Mouse (Mus musculus): Measurements from ENCODE around the gene Relch.

DNA sequence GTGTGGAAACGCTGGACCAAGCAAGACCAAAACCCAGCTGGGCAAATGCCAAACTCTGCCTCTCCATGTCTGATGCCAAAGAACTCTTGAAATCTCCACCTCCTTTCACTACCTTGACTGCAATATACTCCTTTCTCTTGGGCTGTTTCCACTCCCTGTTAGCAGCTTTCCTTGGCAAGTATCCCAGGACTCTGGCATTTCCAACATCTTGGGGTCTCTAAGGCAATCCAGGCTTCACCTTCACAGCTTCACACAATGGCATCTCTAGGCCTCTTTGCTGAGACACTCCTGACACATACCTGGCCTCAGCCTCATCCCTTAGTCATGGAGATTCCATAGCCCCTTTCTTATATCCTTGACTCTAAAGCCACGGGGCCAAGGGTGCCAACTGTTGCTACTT lies 107.0 kb downstream of the Relch start:
- TF ChIP-seq POLR2A (IDR thresholded peaks at IDR 0.05; ENCODE audit: insufficient read length, low read depth) (no peak), MYOD1 (IDR thresholded peaks at IDR 0.05; ENCODE audit: control insufficient read depth in 1 of 3, insufficient read length in 2 of 3, low read depth in 2 of 3) (no peak), POLR2AphosphoS2 (IDR thresholded peaks at IDR 0.05; ENCODE audit: insufficient read length, low read depth) (no peak)

All from myocyte (in vitro differentiated cells).